Mouse (Mus musculus) bone marrow, adult 2 months (tissue): ENCODE results near the gene Xrcc6.

Experiments used
- CTCF ChIP-seq: fragments of 200-500 bp; IDR thresholded peaks from 2 replicates; pipeline ENCODE4 v1.5.1; 2011; ENCODE audit warnings: low read length, control low read depth; ENCODE audit not compliant: control insufficient read depth, insufficient read depth
- POLR2A ChIP-seq: fragments of 200-500 bp; IDR thresholded peaks from 2 replicates; pipeline ENCODE4 v1.6.1; 2011; ENCODE audit warnings: low read depth, mild to moderate bottlenecking, control low read depth, low read length, borderline replicate concordance; ENCODE audit not compliant: control insufficient read depth

GRCm38 (mm10) chr15:82027276-82027675 lies 39.6 kb downstream of the Xrcc6 start:
- TF ChIP-seq CTCF: no peak
- TF ChIP-seq POLR2A: no peak
